Mouse (Mus musculus): ENCODE data around the gene Aplp2. TPM values are rescaled to one million over a fixed set of nuclear protein-coding genes. Genes with fewer than 3 reads are reported as not detected.

The Aplp2 gene
- polyA plus RNA-seq, 1 experiment = 47.3 TPM

- Histone ChIP-seq H3K4me3 (ENCODE audit: insufficient read depth, poor library complexity, severe bottlenecking) (peak overlapping the region; percentile 49), H3K36me3 (ENCODE audit: control insufficient read depth, insufficient read depth) (no peaks in the 10 kb centered on the region), H3K79me2 (ENCODE audit: control insufficient read depth, insufficient read depth) (peaks cover 26% of the 10 kb centered on the region), H3ac (ENCODE audit: control insufficient read depth, insufficient read length, low read depth) (peak overlapping the region; percentile 93), H3K27me3 (ENCODE audit: control insufficient read depth, insufficient read depth, insufficient read length) (no peaks in the 10 kb centered on the region), H3K79me3 (ENCODE audit: low read depth) (peaks cover 9% of the 10 kb centered on the region)
- no peak for TF ChIP-seq MYOD1 (IDR thresholded peaks at IDR 0.05; ENCODE audit: control insufficient read depth, insufficient read length, low read depth)
These were observed 596 bp downstream of the Aplp2 start for GRCm38 (mm10) chr9:31210749-31211689.

GRCm38 (mm10) chr9:31210163-31210562 lies 1.5 kb downstream of the Aplp2 start:
- peaks cover 9% of the 10 kb centered on the region for H3K79me3 ChIP-seq (ENCODE audit: low read depth)
- H3K4me3 ChIP-seq (ENCODE audit: insufficient read depth, poor library complexity, severe bottlenecking) = no peak overlapping the region
- H3K27me3 ChIP-seq (ENCODE audit: control insufficient read depth, insufficient read depth, insufficient read length) = no peaks in the 10 kb centered on the region

GRCm38 (mm10) chr9:31209502-31209901 lies 2.1 kb downstream of the Aplp2 start:
- peaks cover 9% of the 10 kb centered on the region for H3K79me3 ChIP-seq (ENCODE audit: low read depth)
- no peak overlapping the region for H3ac ChIP-seq (ENCODE audit: control insufficient read depth, insufficient read length, low read depth)
- H3K36me3 ChIP-seq (ENCODE audit: control insufficient read depth, insufficient read depth) = no peaks in the 10 kb centered on the region
- H3K4me3 ChIP-seq (ENCODE audit: insufficient read depth, poor library complexity, severe bottlenecking) = no peak overlapping the region
- TF ChIP-seq CEBPB (IDR thresholded peaks at IDR 0.05; ENCODE audit: low read depth) = no peak
- TF ChIP-seq USF1 (IDR thresholded peaks at IDR 0.05; ENCODE audit: low read depth) = no peak
- no peak for TF ChIP-seq MYOD1 (IDR thresholded peaks at IDR 0.05; ENCODE audit: control insufficient read depth, insufficient read length, low read depth)
- TF ChIP-seq MAX (IDR thresholded peaks at IDR 0.05) = no peak
- no peak for TF ChIP-seq MYOG (IDR thresholded peaks at IDR 0.05; ENCODE audit: control insufficient read depth, extremely low read depth, insufficient read length)
- TF ChIP-seq CTCF (IDR thresholded peaks at IDR 0.05; ENCODE audit: control insufficient read depth, insufficient read depth, insufficient read length) = no peak
- no peak for TF ChIP-seq FOSL1 (IDR thresholded peaks at IDR 0.05; ENCODE audit: insufficient read depth, low read length, poor library complexity, severe bottlenecking)
- H3K79me2 ChIP-seq (ENCODE audit: control insufficient read depth, insufficient read depth) = peaks cover 37% of the 10 kb centered on the region
- no peaks in the 10 kb centered on the region for H3K27me3 ChIP-seq (ENCODE audit: control insufficient read depth, insufficient read depth, insufficient read length)

More at GRCm38 (mm10) chr9:31210163-31210562, 1.5 kb downstream of the Aplp2 start:
- H3ac ChIP-seq (ENCODE audit: control insufficient read depth, insufficient read length, low read depth) = no peak overlapping the region
- H3K79me2 ChIP-seq (ENCODE audit: control insufficient read depth, insufficient read depth) = peaks cover 34% of the 10 kb centered on the region
- TF ChIP-seq CTCF (IDR thresholded peaks at IDR 0.05; ENCODE audit: control insufficient read depth, insufficient read depth, insufficient read length) (no peak), FOSL1 (IDR thresholded peaks at IDR 0.05; ENCODE audit: insufficient read depth, low read length, poor library complexity, severe bottlenecking) (no peak), MAX (IDR thresholded peaks at IDR 0.05) (no peak), MYOD1 (IDR thresholded peaks at IDR 0.05; ENCODE audit: control insufficient read depth, insufficient read length, low read depth) (no peak)
- no peaks in the 10 kb centered on the region for H3K36me3 ChIP-seq (ENCODE audit: control insufficient read depth, insufficient read depth)

- TF ChIP-seq FOSL1 (IDR thresholded peaks at IDR 0.05; ENCODE audit: insufficient read depth, low read length, poor library complexity, severe bottlenecking) = no peak
- TF ChIP-seq MYOD1 (IDR thresholded peaks at IDR 0.05; ENCODE audit: control insufficient read depth, insufficient read length, low read depth) = no peak
- no peak for TF ChIP-seq MAX (IDR thresholded peaks at IDR 0.05)
- no peak for TF ChIP-seq MYOG (IDR thresholded peaks at IDR 0.05; ENCODE audit: control insufficient read depth, extremely low read depth, insufficient read length)
- H3K4me3 ChIP-seq (ENCODE audit: insufficient read depth, poor library complexity, severe bottlenecking) = no peak overlapping the region
- H3K79me2 ChIP-seq (ENCODE audit: control insufficient read depth, insufficient read depth) = peaks cover 38% of the 10 kb centered on the region
- H3ac ChIP-seq (ENCODE audit: control insufficient read depth, insufficient read length, low read depth) = no peak overlapping the region
- peaks cover 9% of the 10 kb centered on the region for H3K79me3 ChIP-seq (ENCODE audit: low read depth)
- no peaks in the 10 kb centered on the region for H3K36me3 ChIP-seq (ENCODE audit: control insufficient read depth, insufficient read depth)
- H3K27me3 ChIP-seq (ENCODE audit: control insufficient read depth, insufficient read depth, insufficient read length) = no peaks in the 10 kb centered on the region
These were observed 3.9 kb downstream of the Aplp2 start for GRCm38 (mm10) chr9:31207732-31208131.

- H3K36me3 ChIP-seq (ENCODE audit: control insufficient read depth, insufficient read depth) = no peaks in the 10 kb centered on the region
- H3ac ChIP-seq (ENCODE audit: control insufficient read depth, insufficient read length, low read depth) = no peak overlapping the region
- no peaks in the 10 kb centered on the region for H3K27me3 ChIP-seq (ENCODE audit: control insufficient read depth, insufficient read depth, insufficient read length)
- H3K79me2 ChIP-seq (ENCODE audit: control insufficient read depth, insufficient read depth) = peaks cover 51% of the 10 kb centered on the region
- H3K4me3 ChIP-seq (ENCODE audit: insufficient read depth, poor library complexity, severe bottlenecking) = no peak overlapping the region
- no peak for TF ChIP-seq MAX (IDR thresholded peaks at IDR 0.05)
- H3K79me3 ChIP-seq (ENCODE audit: low read depth) = peaks cover 13% of the 10 kb centered on the region
These were observed 6.9 kb downstream of the Aplp2 start for GRCm38 (mm10) chr9:31204722-31205121.

- Histone ChIP-seq H3K27me3 (ENCODE audit: control insufficient read depth, insufficient read depth, insufficient read length) (no peaks in the 10 kb centered on the region), H3K4me3 (ENCODE audit: insufficient read depth, poor library complexity, severe bottlenecking) (no peak overlapping the region), H3K36me3 (ENCODE audit: control insufficient read depth, insufficient read depth) (no peaks in the 10 kb centered on the region), H3K79me2 (ENCODE audit: control insufficient read depth, insufficient read depth) (peaks cover 55% of the 10 kb centered on the region), H3K79me3 (ENCODE audit: low read depth) (peaks cover 14% of the 10 kb centered on the region), H3ac (ENCODE audit: control insufficient read depth, insufficient read length, low read depth) (peak overlapping the region; percentile 41)
- TF ChIP-seq MYOD1 (IDR thresholded peaks at IDR 0.05; ENCODE audit: control insufficient read depth, insufficient read length, low read depth) (peak; percentile 28), MAX (IDR thresholded peaks at IDR 0.05) (peak; percentile 38), USF1 (IDR thresholded peaks at IDR 0.05; ENCODE audit: low read depth) (no peak), MYOG (IDR thresholded peaks at IDR 0.05; ENCODE audit: control insufficient read depth, extremely low read depth, insufficient read length) (no peak), FOSL1 (IDR thresholded peaks at IDR 0.05; ENCODE audit: insufficient read depth, low read length, poor library complexity, severe bottlenecking) (no peak), CEBPB (IDR thresholded peaks at IDR 0.05; ENCODE audit: low read depth) (no peak), CTCF (IDR thresholded peaks at IDR 0.05; ENCODE audit: control insufficient read depth, insufficient read depth, insufficient read length) (no peak)
These were observed 7.9 kb downstream of the Aplp2 start for GRCm38 (mm10) chr9:31203571-31204210.

Data from C2C12 (cell line).